Mouse (Mus musculus) heart, postnatal 4 days (tissue): ENCODE measurements around the gene Slc7a10. TPM values are rescaled to one million over a fixed set of nuclear protein-coding genes. Genes with fewer than 3 reads are reported as not detected.

Experiments used
- DNase-seq: peaks from one replicate; pipeline ENCODE4 v3.0.0; 2021
- total RNA-seq, 2 experiments: library from RNA; stranded (reverse); gene quantifications; 2 replicates each; pipeline ENCODE4 v1.2.3; 2021

The Slc7a10 gene
- total RNA-seq = under 1 TPM; 0.38 to 0.45 TPM

DNA sequence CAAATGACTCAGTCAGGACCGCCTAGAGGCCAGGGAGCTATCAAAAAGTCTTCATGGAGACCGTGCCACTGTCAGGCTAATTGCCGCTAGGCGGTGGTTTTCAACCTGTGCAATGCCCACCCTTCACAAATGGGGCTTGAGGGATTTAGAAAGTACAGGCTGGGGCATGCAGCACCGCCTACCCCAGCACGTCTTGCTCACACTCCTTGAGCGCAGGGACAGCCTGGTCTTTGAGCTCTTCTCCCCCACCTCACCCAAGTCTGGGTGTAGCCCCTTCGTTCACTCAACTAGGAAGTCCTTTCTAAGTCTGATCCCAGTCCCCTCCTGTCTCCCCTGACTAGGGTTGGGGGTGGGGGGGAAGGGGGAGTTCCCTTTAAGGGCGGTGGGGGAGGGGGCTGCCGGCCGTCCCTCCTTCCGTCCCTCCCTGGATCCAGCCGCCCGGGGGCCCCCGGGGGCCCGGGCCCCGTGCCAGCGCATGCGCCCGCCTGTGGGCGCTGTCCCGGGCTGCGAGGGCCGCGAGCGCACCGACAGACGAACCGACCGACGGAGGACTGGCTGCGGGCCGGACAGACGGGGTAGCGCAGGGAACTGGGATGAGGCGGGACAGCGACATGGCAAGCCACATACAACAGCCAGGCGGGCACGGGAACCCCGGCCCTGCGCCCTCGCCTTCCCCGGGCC lies at the start of gene Slc7a10:
Slc7a10 (plus strand) TSS at position 497 of the 681 bp plus-strand sequence.
- no peak for DNase-seq

DNA sequence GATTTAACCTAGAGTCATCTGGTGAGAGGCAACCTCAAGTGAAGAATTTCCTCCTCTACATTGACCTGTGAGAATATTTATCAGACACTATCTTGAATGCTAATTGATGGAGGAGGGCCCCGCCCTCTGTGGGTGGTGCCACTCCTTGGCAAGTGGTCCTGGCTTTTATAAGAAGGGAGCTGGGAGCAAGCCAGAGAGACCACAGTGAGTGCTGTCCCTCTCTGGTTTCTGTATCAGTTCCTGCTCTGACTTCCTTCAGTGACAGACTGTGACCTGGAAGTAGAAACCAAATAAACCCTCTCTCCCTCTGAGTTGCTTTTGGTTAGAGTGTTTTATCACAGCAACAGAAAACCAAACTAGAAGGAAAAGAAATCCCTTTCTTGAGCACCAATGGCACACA lies 48.7 kb upstream of the Slc7a10 start:
- no peak for DNase-seq

DNA sequence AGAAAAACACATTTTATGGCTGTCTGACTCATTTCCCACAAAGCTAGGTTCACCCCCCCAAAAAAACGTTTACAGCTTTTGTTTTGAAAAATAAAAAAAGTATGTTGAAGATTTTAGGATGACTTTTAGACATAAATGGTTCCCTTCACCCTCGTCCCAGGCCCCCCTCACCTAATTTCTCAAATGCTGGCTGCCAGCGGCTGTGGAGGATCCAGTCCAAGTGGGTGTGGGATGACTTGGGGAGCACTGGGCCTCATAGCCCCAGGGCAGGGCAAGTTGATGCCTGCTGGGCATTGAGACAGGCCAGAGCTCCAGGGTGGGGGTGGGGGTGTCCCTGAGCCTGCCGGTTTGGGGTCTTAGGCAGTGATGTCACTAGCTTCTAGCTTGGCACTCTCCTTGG lies 47.7 kb upstream of the Slc7a10 start:
- DNase-seq = no peak

DNA sequence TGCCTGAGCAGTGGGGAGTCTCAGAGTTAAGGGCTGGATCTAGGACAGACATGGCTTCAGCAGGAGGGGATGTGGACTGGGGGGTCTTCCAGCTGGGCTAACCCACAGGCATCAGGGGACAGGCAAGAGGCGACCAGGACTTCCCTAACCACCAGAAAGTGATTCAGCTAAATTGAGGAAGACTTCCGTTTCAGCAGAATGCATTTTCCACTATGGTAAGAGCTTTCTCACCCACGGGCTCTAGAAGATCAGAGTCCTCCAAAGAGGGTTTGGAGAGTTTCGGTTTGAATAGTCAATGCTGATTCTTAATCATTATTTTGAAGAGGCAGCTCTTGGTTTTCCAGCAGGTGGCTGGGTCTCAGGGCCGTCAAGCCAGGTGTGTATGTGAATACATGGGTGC lies 46.3 kb upstream of the Slc7a10 start:
- no peak for DNase-seq

DNA sequence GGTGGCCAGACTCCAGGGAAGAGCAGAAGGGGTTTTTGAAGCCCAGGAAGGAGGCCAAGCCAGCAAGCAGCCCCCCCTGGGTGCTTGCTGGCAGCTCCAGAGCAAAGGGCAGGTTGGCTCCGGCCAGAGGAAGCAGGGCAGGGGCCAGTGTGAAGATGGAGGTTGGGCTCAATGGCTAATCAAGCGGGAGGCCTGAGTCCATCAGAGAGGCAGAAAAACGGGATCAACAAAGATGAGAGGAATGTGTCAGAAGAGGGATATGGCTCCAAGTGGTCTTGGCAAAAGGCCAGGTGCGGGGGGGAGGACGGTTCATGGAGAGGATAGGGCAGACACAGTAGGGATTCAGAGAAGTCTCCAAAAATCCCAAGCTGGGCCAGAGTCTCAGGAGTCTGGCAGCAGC lies 44.7 kb upstream of the Slc7a10 start:
- peak; percentile 51 for DNase-seq

DNA sequence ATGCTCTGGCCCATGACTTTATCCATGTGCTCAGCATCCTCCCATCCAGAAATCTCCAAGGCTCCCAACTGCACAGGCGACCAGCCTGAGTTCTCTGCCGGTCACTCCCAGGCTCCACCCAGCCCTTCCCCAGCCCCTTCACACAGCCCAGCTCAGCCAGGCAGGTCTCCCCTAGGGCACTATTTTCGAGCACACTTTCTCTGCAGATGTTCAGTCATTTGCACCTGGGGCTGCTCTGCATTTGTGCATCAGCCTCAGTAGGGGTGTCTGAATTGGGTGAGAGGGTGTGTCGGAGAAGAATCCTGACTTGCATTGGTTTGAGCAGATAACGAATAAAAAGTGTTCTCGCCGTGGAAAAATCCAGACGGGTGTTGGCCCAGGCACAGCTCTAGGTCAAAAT lies 43.7 kb upstream of the Slc7a10 start:
- no peak for DNase-seq

DNA sequence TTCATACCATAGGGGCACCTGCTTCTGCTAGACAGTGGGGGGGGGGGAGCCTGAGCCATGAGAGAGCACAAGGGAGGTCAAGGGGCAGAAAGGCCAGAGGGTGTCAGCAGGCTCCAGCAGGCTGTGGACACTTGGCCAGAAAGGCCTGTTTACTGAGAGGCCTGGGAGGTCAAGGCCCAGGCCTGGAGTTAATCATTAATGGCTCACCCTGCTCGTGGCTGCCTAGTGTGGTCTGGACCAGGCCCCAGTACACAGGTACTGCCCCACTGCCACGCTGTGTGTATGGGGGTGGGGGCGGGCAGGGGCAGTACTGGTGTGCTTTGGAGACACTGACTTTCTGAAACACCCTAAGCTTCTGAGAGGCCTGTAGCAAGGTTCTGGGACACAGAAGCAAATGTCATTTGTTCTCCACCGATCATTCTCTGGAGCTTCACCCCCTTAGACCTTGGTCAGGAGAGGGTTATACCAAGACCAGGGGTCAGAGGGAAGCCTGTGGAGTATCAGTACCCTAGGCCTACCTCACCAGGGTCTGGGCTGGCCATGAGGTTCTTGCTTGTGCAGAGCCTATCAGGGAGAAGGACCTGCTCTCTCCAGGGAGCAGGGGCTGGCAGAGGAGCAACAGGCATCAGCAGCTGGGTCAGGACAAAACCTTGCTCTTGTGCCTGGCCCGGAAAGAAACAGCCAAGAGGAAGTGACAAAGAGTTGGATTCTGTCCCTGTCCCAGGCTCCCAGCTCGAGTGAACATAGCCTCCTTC lies 42.1 kb upstream of the Slc7a10 start:
- DNase-seq = no peak

DNA sequence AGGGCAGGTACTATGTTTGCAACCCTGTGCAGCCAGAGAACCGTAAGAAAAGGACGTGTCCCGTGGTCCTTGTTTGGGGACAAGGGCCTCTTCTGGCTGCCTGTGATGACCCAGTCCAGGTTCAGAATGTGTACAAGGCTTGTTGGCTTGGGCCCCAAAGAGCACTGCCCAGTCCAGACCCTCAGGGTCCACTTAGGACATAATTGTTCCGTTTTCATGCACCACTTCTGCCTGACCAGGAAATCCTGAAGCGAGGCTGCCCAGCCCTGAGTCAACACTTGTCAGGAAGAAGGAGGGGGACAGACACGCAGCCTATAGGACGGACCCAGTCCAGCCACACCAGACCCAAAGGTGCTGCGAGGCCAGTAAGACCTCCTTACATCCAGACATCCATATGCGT lies 41.1 kb upstream of the Slc7a10 start:
- no peak for DNase-seq

DNA sequence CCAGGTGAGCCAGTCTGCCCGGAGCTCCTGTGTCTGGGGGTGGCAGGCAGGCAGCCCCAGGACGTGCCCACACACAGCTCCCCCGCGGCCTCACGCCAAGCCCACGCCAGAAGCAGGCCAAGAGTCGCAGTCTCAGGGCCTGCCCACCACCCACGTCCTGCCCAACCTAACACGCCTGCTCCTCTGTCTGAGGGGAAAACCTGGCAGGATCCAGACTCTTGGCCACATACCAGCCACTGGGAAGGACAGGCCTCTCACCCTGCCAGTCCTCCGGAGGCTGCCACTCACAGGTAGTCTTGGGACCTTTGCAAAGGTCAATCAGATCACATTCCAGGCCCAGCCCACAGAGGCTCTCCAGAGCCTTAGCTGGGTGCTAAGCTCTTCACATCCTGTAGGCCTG lies 39.9 kb upstream of the Slc7a10 start:
- DNase-seq = peak; percentile 38

DNA sequence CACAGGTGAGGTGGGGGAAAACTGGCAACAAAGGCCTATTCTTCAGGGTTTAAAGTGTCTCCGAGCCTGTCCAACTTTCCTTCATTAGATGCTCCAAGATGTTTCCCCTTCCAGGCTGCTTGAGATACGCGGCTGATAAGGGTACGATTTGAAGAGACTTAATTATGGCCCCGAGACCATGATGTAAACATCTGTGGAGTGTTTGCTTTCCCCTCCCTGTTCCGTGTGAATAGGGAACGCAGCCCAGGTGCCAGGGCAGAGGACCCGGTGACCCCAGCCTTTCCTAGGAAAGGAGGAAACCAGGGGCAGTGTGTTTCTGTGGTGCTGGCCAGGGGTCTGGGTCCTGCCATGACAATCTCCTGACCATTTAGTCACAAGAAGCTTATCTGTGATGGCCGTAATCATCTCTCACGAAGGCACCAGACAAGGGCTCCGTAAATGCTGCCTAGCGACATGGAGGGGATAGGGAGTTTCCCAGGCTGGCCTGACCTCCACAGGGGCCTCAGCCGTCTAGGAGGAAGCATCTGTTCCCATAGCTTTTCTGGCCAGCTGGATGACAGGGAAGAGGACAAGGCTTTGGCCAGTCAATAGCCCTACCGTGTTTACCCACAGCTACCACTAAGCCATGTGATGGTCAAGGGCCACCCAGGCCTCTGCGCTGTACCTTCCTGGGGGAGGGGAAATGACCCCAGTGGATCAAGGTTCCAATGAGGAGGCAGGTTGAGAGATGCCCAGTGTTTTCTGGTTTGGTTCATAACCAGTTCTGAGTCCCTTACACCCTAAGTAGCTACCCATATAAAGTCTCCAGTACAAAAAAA lies 36.4 kb upstream of the Slc7a10 start:
- DNase-seq = no peak

DNA sequence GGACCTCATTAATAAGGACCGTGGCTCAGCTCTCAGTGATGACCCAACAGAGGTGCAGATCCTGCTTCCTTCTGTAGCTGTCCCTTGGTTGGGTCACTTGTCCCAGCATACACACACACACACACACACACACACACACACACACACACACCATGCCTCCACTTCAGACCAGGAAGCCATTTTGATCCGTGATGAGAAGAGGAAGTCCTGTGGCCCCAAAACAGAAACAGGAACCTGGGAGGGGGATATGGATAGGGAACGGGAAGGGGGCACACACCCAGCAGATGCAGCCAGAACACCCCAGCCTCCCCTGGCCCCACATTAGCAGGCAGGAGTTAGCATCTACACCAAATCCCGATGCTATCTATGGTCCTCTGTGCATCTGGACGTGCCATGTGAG lies 35.3 kb upstream of the Slc7a10 start:
- no peak for DNase-seq

DNA sequence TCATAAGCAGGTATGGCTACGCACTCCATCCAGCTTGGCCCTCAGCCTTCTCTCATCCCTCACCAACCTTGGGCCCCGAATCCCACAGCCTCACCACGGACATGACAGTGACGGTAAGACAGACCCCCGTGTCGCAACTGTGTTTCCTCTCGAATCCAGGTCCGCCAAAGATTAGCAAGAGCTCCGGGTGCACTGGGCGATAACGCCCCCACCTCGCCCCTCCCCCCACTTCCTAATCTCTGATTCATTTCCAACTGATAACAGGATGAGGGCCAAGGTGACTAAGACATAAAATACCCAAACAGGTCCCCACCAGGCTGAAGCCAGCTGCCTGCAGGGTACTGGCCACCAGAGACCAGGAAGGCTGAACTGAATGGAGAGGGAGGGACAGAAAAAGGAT lies 31.7 kb upstream of the Slc7a10 start:
- DNase-seq = no peak

DNA sequence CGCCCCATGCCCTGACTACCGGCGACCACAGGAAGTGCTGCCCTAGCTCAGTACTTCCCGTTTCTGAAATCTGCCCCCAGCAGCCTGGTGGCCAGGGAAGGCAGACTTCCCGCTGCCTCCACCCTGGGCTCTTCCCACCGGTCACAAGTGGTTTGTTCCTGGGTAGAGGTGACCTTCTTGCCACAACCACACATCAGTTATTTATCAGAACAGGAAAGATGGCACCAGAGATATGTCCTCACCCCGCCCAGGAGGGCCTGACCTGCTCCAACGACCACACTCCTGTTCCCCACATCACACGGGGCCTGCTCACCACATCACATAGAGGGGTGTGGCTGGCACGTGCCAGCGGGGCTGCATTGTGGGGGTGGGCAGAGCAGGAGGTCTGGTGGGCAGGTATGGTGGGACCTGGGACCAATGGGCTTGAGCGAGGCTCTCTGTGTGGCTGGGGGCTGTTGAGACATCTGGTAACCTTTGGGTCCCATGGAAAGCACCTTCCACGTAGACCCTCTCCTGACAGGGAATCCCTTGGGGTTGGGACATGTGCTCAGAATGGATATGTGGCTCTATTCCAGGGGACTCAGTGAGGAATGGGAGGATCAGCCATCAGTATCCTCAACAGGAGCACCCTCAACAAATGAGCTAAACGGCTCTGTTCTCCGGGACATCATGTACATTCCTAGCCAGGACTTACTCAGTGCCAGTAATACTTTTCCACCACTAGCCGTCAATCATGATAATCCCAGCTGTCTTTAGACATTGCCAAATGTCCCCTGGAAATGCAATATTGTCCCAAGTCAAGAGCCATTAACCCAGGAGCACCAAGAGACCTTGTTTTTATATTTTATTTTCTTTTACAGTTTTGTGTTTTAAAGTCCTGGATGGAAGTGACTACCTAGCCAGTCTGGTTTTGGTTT lies 29.4 kb upstream of the Slc7a10 start:
- no peak for DNase-seq

DNA sequence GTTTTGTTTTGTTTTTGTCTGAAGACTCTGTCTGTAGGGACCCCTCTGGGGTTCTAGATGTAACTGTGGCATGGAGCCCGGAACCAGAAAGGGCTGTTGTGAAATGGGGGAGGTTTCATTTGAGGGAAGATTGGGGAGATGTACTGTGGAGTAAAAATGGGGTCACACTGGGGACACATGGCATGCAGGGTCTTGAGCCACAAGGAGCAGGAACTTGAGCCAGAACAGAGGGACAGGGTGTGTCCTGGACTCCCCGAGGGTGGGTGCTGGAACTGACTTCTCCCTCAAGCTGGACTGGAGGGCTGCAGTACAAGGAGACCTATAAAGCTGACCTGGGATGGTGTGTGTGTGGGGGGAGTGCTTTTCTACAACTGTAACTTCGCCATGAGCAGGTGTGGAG lies 28.7 kb upstream of the Slc7a10 start:
- no peak for DNase-seq

DNA sequence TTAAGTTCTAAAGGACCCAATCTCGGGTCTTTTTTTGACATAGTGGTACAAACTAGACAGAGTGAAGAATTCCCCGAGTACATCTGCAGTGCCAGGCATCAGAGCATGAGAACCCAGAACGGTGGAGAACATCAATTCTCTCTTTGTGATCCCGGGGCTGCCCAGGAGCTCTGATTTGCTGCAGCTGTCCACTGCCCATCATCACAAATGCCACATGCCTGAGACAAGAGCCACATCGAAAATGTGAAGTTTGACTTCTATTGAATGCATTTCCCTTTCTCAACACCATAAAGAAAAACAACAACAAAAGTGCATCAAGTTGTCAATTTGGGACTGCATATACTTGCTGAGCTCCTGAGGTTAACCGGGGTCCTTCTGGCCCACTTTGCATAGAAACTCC lies 23.7 kb upstream of the Slc7a10 start:
- no peak for DNase-seq

DNA sequence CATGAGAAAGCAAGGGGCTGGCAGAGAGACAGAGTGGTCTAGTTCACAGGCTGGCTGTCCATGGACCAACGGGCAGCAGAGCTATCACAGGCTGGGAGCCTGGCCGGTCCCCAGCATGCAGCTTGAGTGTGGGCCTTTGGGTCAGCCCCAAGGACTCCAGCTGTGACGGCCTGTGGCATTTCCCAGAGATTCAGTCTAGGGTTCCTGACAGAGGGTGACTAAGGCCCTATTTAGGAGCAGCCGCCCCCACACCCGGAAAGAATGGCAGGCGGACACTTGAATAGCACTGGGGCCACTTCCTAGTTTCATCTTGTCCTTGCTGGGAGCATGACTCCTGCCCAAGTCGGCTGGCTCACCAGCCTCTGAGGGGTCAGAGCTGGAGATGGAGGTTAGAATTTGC lies 22.6 kb upstream of the Slc7a10 start:
- peak; percentile 33 for DNase-seq

DNA sequence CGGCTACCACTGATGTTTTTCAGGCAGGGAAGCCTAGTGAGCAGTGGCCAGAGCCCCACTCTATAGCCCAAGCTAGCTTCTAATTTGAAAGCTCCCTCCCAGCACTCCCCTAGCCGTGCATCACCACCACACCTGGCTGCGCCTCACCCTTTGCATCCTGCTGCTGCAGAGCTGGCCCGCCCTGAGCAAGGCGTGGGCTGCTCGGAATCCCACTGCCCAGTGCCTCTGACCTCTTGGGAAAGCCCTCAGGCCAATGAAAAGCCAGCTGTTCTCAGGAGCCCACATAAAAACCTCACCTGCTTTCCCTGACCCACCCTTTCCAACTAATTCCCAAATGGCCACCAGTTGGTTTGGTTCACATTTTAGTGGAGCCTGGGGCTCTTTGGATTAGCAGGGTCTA lies 22.1 kb upstream of the Slc7a10 start:
- DNase-seq = no peak

DNA sequence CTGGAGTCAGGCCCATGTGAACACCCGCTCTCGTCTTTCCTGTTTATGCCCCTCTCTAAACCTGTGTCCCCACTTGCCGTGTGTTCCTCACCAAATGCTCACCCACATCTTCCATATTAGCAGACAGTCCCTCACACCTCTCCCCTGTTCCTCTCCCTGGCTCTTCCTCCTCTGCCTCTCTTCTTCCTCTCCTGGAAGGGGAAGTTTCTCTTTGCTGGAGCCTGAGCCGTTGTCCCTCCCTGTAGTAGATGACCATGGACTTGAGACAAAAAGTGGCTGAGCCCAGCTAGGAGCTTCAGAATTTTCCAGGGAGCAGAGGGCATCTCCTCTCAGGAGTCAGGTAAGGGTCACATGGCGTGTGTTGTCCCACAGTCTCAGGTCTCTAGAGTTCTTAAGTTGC lies 19.2 kb upstream of the Slc7a10 start:
- DNase-seq = no peak

DNA sequence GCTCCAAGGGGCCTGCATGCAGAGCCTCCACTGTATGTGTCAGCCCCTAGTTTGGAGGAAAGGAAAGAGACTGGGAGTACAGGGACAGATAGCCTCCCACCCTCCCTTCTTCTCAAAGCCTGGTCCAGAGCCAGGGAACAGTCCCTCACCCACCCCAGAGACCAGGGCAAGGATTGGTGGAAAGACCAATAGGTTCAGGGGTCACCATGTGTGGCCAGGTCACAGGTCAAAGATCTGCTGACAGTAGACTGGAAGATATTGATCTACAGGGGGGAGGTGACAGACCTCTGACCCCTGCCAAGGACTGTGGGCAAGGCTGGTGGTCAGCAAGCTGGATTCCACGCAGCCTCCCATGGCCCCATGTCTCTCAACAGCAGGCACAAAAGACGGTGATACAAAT lies 18.3 kb upstream of the Slc7a10 start:
- DNase-seq = no peak

DNA sequence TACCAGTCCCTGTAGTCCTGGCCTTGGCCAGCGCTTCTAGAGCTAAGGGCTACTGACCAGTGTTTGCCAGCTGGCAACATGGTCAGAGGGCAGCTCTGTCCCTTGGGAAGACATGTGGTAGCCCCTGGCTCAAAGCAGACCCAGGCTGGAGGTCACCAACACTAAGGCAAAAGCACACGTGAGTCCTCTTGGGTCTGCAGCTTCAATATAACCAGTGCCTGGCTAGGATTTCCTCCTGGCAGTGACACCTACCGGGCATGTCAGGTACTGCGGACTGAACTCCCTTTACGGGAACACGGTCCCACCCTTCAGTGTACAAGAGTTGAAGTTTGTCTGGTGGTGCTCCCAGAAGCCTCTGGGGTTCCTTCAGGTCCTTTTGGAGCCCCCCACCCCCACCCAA lies 16.8 kb upstream of the Slc7a10 start:
- peak; percentile 94 for DNase-seq

DNA sequence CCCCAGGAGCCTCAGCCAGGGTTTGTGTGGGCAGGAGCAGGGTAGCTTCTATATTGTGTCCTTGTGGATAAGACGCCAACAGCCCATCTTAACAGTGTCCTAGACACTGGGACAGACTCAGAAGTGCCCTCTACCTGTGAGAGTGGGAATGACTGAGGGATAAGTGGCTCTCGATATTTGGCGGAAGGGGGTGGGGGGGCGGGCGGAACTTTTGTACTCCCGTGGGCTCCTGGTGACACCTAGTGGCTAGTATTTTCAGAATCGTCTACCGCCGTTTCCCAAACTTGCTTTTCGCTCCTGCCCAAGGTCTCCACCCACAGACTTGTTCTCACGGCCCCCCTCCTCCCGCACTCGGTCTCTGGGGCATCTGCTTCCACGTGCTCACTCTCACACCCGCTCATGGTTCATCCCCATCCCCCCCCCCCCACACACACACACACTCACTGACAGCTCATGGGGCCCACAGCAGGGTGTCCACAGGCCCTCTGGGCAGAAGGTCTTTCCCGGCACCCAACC lies 14.3 kb upstream of the Slc7a10 start:
- peak; percentile 89 for DNase-seq

DNA sequence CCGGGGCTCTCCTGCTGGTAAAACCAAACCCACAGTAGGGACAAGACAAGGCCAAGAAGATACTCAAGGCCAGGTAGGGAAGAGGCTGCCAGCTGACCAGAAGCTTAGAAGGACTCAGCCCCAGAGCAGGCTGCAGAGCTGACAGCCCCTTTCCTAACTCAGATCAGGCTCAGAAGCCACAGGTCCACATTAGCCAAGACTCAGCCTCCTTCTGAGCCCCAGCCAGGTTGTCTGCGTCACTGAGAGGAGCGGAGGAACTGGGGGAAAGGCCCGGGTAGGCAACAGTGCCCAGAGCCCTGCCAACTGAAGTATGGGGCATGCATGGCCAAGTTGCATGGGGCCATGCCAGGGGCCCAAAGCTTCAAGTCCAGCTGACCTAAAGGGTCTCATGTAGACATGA lies 13.7 kb upstream of the Slc7a10 start:
- no peak for DNase-seq
